Mouse (Mus musculus) kidney, postnatal 4 days (tissue): Measurements from ENCODE around the gene 6430571L13Rik.
A peak's percentile ranks its signal among the peaks of the same experiment; 100 is the strongest.

Source experiments
- DNase-seq, 2 experiments: peaks; one replicate each; pipeline ENCODE4 v3.0.0; 2021; ENCODE audit warnings: mixed read lengths in 2 of 2

6430571L13Rik gene

GRCm38 (mm10) chr9:107307099-107307872, 33.1 kb upstream of the 6430571L13Rik start:
- DNase-seq, result peak; percentile 41 to 59

GRCm38 (mm10) chr9:107307886-107308285, 32.5 kb upstream of the 6430571L13Rik start:
- peak; percentile 90 to 95 for DNase-seq

GRCm38 (mm10) chr9:107308346-107309000, 31.9 kb upstream of the 6430571L13Rik start:
- no peak for DNase-seq

GRCm38 (mm10) chr9:107309171-107309570, 31.2 kb upstream of the 6430571L13Rik start:
- DNase-seq, result no peak

GRCm38 (mm10) chr9:107309600-107309999, 30.8 kb upstream of the 6430571L13Rik start:
- DNase-seq, result no peak

- DNase-seq, result no peak
Measured at GRCm38 (mm10) chr9:107312811-107313584, 27.4 kb upstream of the 6430571L13Rik start.

GRCm38 (mm10) chr9:107313926-107314325, 26.5 kb upstream of the 6430571L13Rik start:
- DNase-seq, result no peak

- DNase-seq, result no peak
Measured at GRCm38 (mm10) chr9:107315791-107316190, 24.6 kb upstream of the 6430571L13Rik start.

- DNase-seq, result peak in 1 of 2 experiments; percentile 24
Measured at GRCm38 (mm10) chr9:107322461-107323050, 17.8 kb upstream of the 6430571L13Rik start.

- peak; percentile 30 to 39 for DNase-seq
Measured at GRCm38 (mm10) chr9:107323558-107323957, 16.8 kb upstream of the 6430571L13Rik start.

GRCm38 (mm10) chr9:107324799-107325561, 15.4 kb upstream of the 6430571L13Rik start:
- DNase-seq, result no peak

GRCm38 (mm10) chr9:107325904-107326303, 14.5 kb upstream of the 6430571L13Rik start:
- DNase-seq, result peak in 1 of 2 experiments; percentile 22

GRCm38 (mm10) chr9:107327879-107328620, 12.4 kb upstream of the 6430571L13Rik start:
- DNase-seq, result no peak

GRCm38 (mm10) chr9:107330791-107331190, 9.6 kb upstream of the 6430571L13Rik start:
- DNase-seq, result no peak

- DNase-seq, result no peak
Measured at GRCm38 (mm10) chr9:107333686-107334085, 6.7 kb upstream of the 6430571L13Rik start.

- no peak for DNase-seq
Measured at GRCm38 (mm10) chr9:107334356-107334755, 6.0 kb upstream of the 6430571L13Rik start.

- DNase-seq, result no peak
Measured at GRCm38 (mm10) chr9:107335046-107335445, 5.4 kb upstream of the 6430571L13Rik start.

- peak; percentile 80 to 82 for DNase-seq
Measured at GRCm38 (mm10) chr9:107335909-107336308, 4.5 kb upstream of the 6430571L13Rik start.

GRCm38 (mm10) chr9:107336386-107336785, 4.0 kb upstream of the 6430571L13Rik start:
- DNase-seq, result no peak

- DNase-seq, result peak; percentile 83 to 89
Measured at GRCm38 (mm10) chr9:107338172-107338883, 2.1 kb upstream of the 6430571L13Rik start, which contains the start of gene Hemk1. Gene Hemk1 (minus strand): TSS chr9:107338350.
